Mouse (Mus musculus): ENCODE data around the gene Hp. TPM values are rescaled to one million over a fixed set of nuclear protein-coding genes. Genes with fewer than 3 reads are reported as not detected.
A peak's percentile ranks its signal among the peaks of the same experiment; 100 is the strongest.

Gene Hp
- total RNA-seq, 2 experiments from 2014 or later = 2.4 TPM; not detected in 1

GRCm38 (mm10) chr8:109565498-109566333 is 13.3 kb downstream of the Hp start, which contains the start of the genes Dhx38 and Txnl4b:
Gene Dhx38, minus strand, starts transcription at chr8:109565861.
Gene Txnl4b, plus strand, starts transcription at chr8:109565892.
- peak; percentile 96 for ATAC-seq (replicated peaks; ENCODE audit: low FRiP score, low TSS enrichment, poor library complexity, severe bottlenecking)

GRCm38 (mm10) chr8:109564766-109565165 is 14.2 kb downstream of the Hp start:
- no peak for ATAC-seq (replicated peaks; ENCODE audit: low FRiP score, low TSS enrichment, poor library complexity, severe bottlenecking)

GRCm38 (mm10) chr8:109563881-109564280 is 15.1 kb downstream of the Hp start:
- no peak for ATAC-seq (replicated peaks; ENCODE audit: low FRiP score, low TSS enrichment, poor library complexity, severe bottlenecking)

GRCm38 (mm10) chr8:109551663-109552062 is 27.3 kb downstream of the Hp start:
- peak; percentile 58 for ATAC-seq (replicated peaks; ENCODE audit: low FRiP score, low TSS enrichment, poor library complexity, severe bottlenecking)

- ATAC-seq (replicated peaks; ENCODE audit: low FRiP score, low TSS enrichment, poor library complexity, severe bottlenecking) = no peak
Measured at GRCm38 (mm10) chr8:109544049-109544448, 34.9 kb downstream of the Hp start.

GRCm38 (mm10) chr8:109542748-109543519 is 36.0 kb downstream of the Hp start:
- ATAC-seq (replicated peaks; ENCODE audit: low FRiP score, low TSS enrichment, poor library complexity, severe bottlenecking) = no peak

GRCm38 (mm10) chr8:109542165-109542564 is 36.8 kb downstream of the Hp start:
- no peak for ATAC-seq (replicated peaks; ENCODE audit: low FRiP score, low TSS enrichment, poor library complexity, severe bottlenecking)

- peak; percentile 87 for ATAC-seq (replicated peaks; ENCODE audit: low FRiP score, low TSS enrichment, poor library complexity, severe bottlenecking)
Measured at GRCm38 (mm10) chr8:109536703-109537102, 42.3 kb downstream of the Hp start.

GRCm38 (mm10) chr8:109535140-109535990 is 43.6 kb downstream of the Hp start:
- ATAC-seq (replicated peaks; ENCODE audit: low FRiP score, low TSS enrichment, poor library complexity, severe bottlenecking) = 0 out of 2 replicates have a peak, but pooled peaks have one; percentile 46

Other genes starting within 250 kb of the Hp start
- not detected in 2 replicates for gene Pmfbp1, start 85.1 kb downstream of the Hp start, total RNA-seq (2014; fragmentation: Nextera tagmentation)
- gene Pmfbp1, start 85.1 kb downstream of the Hp start, total RNA-seq (2017) = not detected in 2 replicates
- 21.0 and 26.5 TPM in 2 replicates for gene Dhx38, start 13.3 kb downstream of the Hp start, total RNA-seq (2014; fragmentation: Nextera tagmentation)
- 40.9 and 47.8 TPM in 2 replicates for gene Dhx38, start 13.3 kb downstream of the Hp start, total RNA-seq (2017)
- 3.1 and 6.8 TPM in 2 replicates for gene Txnl4b, start 13.3 kb downstream of the Hp start, total RNA-seq (2014; fragmentation: Nextera tagmentation)
- gene Txnl4b, start 13.3 kb downstream of the Hp start, total RNA-seq (2017) = 7.5 and 11.0 TPM in 2 replicates
- gene Dhodh, start 29.5 kb upstream of the Hp start, total RNA-seq (2014; fragmentation: Nextera tagmentation) = 16.0 and 58.0 TPM in 2 replicates
- gene Dhodh, start 29.5 kb upstream of the Hp start, total RNA-seq (2017) = 15.2 and 29.0 TPM in 2 replicates
- gene Pkd1l3, start 35.3 kb upstream of the Hp start, total RNA-seq (2014; fragmentation: Nextera tagmentation) = 2.4 and 4.6 TPM in 2 replicates
- gene Pkd1l3, start 35.3 kb upstream of the Hp start, total RNA-seq (2017) = 0.75 and 1.3 TPM in 2 replicates
- gene Ist1, start 114.1 kb upstream of the Hp start, total RNA-seq (2014; fragmentation: Nextera tagmentation) = 71.2 and 72.9 TPM in 2 replicates
- gene Ist1, start 114.1 kb upstream of the Hp start, total RNA-seq (2017) = 80.7 and 86.8 TPM in 2 replicates
- 6.6 and 8.7 TPM in 2 replicates for gene Zfp821, start 126.4 kb upstream of the Hp start, total RNA-seq (2014; fragmentation: Nextera tagmentation)
- gene Zfp821, start 126.4 kb upstream of the Hp start, total RNA-seq (2017) = 7.3 and 10.2 TPM in 2 replicates
- 8.5 and 18.3 TPM in 2 replicates for gene Atxn1l, start 158.6 kb upstream of the Hp start, total RNA-seq (2014; fragmentation: Nextera tagmentation)
- 8.7 and 9.2 TPM in 2 replicates for gene Atxn1l, start 158.6 kb upstream of the Hp start, total RNA-seq (2017)
- 65.0 and 65.3 TPM in 2 replicates for gene Ap1g1, start 199.4 kb upstream of the Hp start, total RNA-seq (2014; fragmentation: Nextera tagmentation)
- gene Ap1g1, start 199.4 kb upstream of the Hp start, total RNA-seq (2017) = 55.6 and 69.0 TPM in 2 replicates